Mouse (Mus musculus) natural killer cell, adult 2 months (primary cell): ENCODE measurements around the gene Ppfibp2.
A peak's percentile ranks its signal among the peaks of the same experiment; 100 is the strongest.

ENCODE experiments used
- DNase-seq, 2 experiments: peaks; one replicate each; pipeline ENCODE4 v3.0.0; 2022; ENCODE audit warnings: low spot score in 2 of 2

Gene Ppfibp2

DNA sequence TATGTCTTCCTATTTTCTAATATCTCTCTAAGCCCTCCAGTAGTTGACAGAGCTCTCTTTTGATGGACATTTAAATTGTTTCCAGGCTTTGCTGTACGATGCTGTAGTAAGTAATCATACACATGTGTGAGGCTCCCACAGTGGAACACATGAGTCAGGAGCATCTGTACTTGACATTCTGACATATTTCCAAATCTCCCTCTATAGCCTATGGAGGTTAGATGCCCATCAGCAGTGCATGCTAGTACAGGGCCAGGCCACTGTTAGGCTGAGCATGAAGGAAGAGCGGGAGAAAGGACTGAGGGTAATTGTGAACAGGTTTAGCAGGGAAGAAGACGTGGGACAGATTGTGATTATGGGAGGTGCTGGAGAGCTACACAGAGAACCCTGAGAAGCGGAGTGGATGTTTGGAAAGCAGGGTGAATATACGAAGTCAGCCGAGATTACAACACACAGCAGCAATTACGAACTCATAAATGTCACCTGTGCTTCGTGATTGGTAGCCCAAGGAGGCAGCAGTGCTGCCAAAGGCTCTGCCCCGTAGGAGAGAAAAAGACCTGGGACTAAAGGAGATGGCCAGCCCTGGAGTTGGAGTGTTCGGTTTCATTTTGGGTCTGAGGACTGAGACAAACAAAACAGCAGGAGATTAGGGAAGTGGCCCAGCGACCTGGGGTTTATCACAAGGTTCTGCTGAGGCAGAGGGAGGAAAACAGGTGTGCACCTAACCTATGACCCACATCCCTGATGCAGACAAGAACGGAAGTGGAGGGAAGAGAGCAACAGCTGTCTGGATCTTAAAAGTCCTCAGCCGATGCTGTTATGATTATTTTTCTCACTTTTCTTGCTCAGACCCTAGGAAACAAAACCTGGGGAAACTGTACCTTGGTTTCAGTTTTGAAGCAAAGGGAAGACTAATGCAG lies 107.7 kb downstream of the Ppfibp2 start:
- peak in 1 of 2 experiments; percentile 25 for DNase-seq

GRCm38 (mm10) chr7:107705941-107706340 lies 110.9 kb downstream of the Ppfibp2 start:
- no peak for DNase-seq

DNA sequence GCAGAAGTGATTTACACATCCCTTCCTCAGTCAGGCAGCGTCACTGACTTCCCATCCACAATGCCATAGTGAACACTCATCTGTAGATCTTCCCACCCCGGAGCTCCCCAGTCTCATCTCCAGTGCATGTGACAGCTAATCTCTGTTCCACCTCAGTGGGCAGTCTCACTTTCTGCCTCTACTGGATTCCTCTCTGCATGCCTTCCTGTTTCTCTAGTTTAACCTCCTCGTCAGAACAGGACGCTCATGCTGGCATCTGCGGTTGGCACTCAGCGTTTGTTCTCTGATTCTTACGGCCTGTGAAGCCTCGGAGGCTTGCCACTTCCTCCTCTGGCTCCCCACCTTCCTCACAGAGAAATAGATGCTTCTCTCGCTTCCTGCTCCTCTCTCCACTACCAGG lies 112.6 kb downstream of the Ppfibp2 start:
- peak; percentile 67 to 79 for DNase-seq

GRCm38 (mm10) chr7:107708491-107709112 lies 113.6 kb downstream of the Ppfibp2 start:
- DNase-seq: peak; percentile 17 to 65

DNA sequence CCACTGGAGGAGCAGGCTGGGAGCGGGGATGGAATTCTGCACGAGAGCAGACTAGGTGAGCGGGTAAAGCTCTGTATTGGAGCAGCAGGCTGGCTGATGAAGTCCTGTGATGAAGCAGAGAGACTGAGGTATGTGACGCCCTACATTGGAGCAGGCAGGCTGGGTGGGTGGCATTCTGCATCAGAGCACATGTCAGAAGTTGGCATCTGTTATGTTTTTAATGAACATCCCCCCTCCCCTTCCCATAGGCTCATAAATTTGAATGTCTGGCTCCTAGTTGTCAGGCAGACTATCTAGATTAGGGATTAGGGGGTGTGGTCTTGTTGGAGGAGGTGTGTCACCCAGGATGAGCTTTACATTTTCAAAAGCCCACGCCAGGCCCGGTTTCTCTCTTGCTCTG lies 117.7 kb downstream of the Ppfibp2 start:
- DNase-seq: no peak

DNA sequence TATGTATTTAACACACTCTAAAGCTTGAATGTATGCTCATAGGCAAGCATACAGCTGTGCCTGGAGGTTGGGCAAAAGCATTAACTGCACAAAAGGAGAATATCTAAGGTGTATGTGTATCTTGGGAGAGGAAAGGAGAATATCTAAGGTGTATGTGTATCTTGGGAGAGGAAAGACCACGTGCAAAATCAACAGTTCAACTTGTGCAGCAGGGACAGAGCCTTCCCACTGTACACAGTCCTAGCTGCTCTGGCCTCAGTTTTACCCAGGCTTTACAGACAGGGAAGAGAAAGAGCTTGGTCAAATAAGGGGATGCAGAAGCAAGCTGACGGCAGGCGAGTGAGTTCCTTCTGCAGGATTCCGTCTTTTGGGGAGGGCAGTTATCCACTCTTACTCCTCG lies 119.1 kb downstream of the Ppfibp2 start:
- no peak for DNase-seq

GRCm38 (mm10) chr7:107720771-107721170 lies 125.8 kb downstream of the Ppfibp2 start:
- no peak for DNase-seq

GRCm38 (mm10) chr7:107722536-107722935 lies 127.5 kb downstream of the Ppfibp2 start:
- no peak for DNase-seq

DNA sequence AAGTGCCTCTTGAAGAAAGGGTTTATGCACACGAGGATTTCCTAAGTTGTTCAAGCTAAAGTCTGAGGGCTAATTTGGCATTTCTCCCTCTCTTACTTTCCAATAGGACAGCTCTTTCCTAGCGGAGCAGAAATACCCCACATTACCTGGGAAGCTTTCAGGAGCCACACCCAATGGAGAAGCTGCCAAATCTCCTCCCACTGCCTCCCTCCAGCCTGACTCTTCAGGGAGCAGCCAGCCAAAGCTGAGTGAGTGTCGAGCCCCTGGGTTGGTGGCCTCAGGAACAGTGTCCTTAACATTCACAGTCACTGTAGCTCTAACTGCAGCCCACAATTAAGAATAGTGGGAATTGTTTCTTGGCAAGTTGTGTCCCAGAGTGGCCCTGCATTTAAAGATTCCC lies 132.5 kb downstream of the Ppfibp2 start:
- DNase-seq: no peak

GRCm38 (mm10) chr7:107730587-107730986 lies 135.6 kb downstream of the Ppfibp2 start:
- no peak for DNase-seq

DNA sequence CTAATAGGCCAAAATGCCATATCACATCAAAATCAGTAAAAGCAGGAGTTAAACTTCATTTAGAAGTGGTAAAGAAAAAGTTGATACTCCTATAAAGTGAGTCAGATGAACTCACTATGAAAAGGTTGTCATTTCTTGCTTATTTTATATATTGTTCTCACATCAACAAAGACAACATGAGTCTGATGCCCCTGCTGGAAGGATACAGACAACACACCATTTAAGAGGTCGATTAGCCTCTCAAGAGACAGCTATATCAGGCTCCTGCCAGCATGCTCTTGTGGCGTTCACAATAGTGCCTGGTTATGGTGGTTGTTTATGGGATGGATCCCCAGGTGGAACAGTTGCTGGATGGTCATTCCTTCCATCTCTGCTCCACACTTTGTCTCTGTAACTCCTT lies 138.2 kb downstream of the Ppfibp2 start:
- no peak for DNase-seq

- DNase-seq: no peak
These were observed 143.7 kb downstream of the Ppfibp2 start for GRCm38 (mm10) chr7:107738726-107739125.

DNA sequence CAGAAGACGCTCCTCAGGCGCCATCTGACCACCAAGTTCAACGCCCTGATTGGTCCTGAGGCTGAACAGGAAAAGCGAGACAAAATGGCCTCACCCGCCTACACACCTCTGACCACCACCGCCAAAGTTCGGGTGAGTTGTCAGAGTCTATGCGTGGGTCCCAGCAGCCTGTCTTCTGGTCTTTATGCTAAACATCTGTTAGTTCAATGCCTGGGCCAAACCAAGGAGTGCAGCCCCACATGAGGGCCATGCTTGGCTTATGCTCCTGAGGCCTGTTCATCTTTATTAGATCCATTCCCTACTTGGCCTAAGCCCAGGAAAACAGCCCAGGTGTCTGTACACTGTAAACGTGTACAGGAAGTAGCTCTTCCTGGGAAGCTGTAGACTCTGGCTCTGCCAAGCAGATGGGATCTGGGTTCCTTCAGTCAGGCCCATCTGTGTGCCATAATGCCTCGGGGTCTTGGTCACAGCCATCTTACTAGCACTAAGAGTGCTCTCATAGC lies 148.0 kb downstream of the Ppfibp2 start:
- DNase-seq: no peak

GRCm38 (mm10) chr7:107744454-107744853 lies 149.4 kb downstream of the Ppfibp2 start:
- DNase-seq: no peak

DNA sequence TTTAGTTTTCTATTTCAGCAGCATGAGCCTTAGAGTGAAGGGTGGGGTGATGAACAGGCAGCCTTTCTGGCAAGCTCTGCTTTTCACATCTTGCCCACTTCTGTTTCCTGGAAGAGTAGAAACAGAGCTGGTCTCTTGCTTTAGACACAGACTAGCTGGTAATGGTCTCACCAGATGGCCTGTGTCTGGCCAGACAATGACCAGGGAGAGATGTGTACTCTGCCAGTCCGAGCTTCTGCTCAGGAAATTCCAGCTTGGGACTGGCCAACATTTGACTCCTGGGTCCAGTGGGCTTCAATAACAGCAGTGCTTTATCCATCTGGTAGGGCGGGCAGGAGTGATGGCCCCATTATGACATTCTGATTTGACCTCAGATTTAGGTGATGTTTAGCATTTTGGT lies 150.1 kb downstream of the Ppfibp2 start:
- DNase-seq: no peak

- DNase-seq: peak in 1 of 2 experiments; percentile 8
These were observed 151.0 kb downstream of the Ppfibp2 start for GRCm38 (mm10) chr7:107746036-107746435.

DNA sequence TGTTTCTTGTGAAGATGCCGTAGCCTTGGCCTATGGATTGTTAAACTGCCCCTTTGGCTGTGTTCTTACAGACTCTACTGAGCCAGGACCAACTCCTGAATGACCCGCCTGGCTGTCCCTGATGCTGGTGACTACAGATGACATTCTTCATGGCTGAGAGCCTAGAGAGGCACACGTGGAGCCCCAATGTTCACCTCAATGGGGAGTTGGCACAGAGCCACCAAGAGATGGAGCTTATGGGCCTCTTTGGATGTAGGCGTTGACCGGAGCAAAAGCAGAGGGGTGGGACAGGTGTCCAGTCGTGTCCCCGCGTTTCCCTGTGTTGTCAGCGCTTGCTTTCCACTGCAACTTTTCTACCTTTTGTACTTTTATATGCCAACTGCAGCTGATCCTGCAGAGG lies 152.5 kb downstream of the Ppfibp2 start:
- no peak for DNase-seq

- peak; percentile 40 to 60 for DNase-seq
These were observed 152.9 kb downstream of the Ppfibp2 start for GRCm38 (mm10) chr7:107747954-107748353.

DNA sequence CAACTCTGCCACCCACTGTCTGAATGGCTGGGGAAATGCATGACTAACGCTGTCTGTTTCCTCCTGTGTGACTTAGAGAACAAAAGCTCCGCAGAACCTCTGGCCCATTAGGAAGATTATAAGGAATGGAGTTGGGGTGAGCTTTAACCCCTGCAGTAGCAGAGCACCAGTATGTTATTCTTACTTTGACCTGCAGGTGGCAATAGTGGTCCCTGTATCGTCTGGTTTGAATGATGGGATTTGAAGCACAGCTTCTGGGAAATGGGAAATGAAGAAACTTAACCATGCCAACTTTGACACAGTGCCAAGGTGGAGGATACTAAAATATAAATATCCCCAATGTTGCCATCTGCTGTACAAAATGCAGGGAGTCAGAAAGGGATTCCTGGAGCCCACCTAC lies 154.3 kb downstream of the Ppfibp2 start:
- DNase-seq: no peak

DNA sequence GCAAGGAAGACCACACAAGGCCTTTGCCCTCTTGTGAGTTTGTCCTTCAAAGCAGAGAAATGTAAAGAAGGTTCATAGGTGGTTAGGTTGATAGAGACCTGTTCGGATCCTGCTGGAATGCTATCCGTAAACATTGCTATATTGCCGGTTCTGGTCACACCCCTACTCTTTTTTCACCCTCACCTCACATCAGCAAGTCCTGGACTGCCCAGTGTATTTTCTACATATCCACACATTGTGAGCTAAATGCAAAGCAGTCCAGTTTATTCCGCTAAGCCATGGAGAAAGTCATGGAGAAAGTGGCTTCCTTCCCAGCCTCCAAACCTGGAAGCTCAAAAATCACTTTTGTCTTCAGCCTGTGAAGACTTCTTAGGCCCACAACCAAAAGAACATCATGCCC lies 154.7 kb downstream of the Ppfibp2 start:
- DNase-seq: no peak

- DNase-seq: no peak
These were observed 157.1 kb downstream of the Ppfibp2 start for GRCm38 (mm10) chr7:107752031-107752520.

- DNase-seq: no peak
These were observed 160.9 kb downstream of the Ppfibp2 start for GRCm38 (mm10) chr7:107755905-107756304.

GRCm38 (mm10) chr7:107756748-107757147 lies 161.7 kb downstream of the Ppfibp2 start:
- no peak for DNase-seq
